Mouse (Mus musculus) frontal cortex, postnatal 10 days (tissue): ENCODE results near the gene Lrg1.

Source experiments
- DNase-seq, 2 experiments: peaks; one replicate each; pipeline ENCODE4 v3.0.0; 2022; ENCODE audit warnings: low spot score in 2 of 2, mixed read lengths in 1 of 2

Lrg1 gene

GRCm38 (mm10) chr17:56134463-56134971 is 12.7 kb upstream of the Lrg1 start:
- DNase-seq = peak in 1 of 2 experiments; percentile 55

- DNase-seq = no peak
These were observed 11.9 kb upstream of the Lrg1 start for GRCm38 (mm10) chr17:56133457-56134363.

GRCm38 (mm10) chr17:56132661-56133060 is 10.9 kb upstream of the Lrg1 start:
- DNase-seq = no peak

- DNase-seq = no peak
These were observed 10.0 kb upstream of the Lrg1 start for GRCm38 (mm10) chr17:56131814-56132213.

GRCm38 (mm10) chr17:56131136-56131535 is 9.3 kb upstream of the Lrg1 start:
- DNase-seq = no peak

GRCm38 (mm10) chr17:56128246-56128645 is 6.4 kb upstream of the Lrg1 start:
- no peak for DNase-seq

- DNase-seq = no peak
These were observed 4.4 kb upstream of the Lrg1 start for GRCm38 (mm10) chr17:56126175-56126574.

- no peak for DNase-seq
These were observed 3.5 kb upstream of the Lrg1 start for GRCm38 (mm10) chr17:56125276-56125630.

- no peak for DNase-seq
These were observed 2.8 kb upstream of the Lrg1 start for GRCm38 (mm10) chr17:56124377-56125275.

GRCm38 (mm10) chr17:56123681-56124340 is 2.0 kb upstream of the Lrg1 start:
- no peak for DNase-seq

- DNase-seq = no peak
These were observed 1.4 kb upstream of the Lrg1 start for GRCm38 (mm10) chr17:56123161-56123560.

- DNase-seq = no peak
These were observed 1.6 kb downstream of the Lrg1 start for GRCm38 (mm10) chr17:56119981-56120880.

- DNase-seq = no peak
These were observed 2.4 kb downstream of the Lrg1 start for GRCm38 (mm10) chr17:56119431-56119830.

GRCm38 (mm10) chr17:56117251-56117710 is 4.5 kb downstream of the Lrg1 start, which contains the start of gene Plin5:
Gene Plin5 (minus strand): TSS chr17:56117596.
- peak; percentile 41 to 50 for DNase-seq

- DNase-seq = no peak
These were observed 5.6 kb downstream of the Lrg1 start for GRCm38 (mm10) chr17:56116193-56116592.

- no peak for DNase-seq
These were observed 9.1 kb downstream of the Lrg1 start for GRCm38 (mm10) chr17:56112743-56113142.

GRCm38 (mm10) chr17:56111864-56112263 is 9.9 kb downstream of the Lrg1 start:
- DNase-seq = peak in 1 of 2 experiments; percentile 50

GRCm38 (mm10) chr17:56111021-56111420 is 10.8 kb downstream of the Lrg1 start:
- no peak for DNase-seq

GRCm38 (mm10) chr17:56110571-56110970 is 11.2 kb downstream of the Lrg1 start:
- DNase-seq = no peak

GRCm38 (mm10) chr17:56109219-56110051 is 12.4 kb downstream of the Lrg1 start, which contains the start of gene Plin4:
Gene Plin4 (minus strand): TSS chr17:56109803.
- no peak for DNase-seq
